Mouse (Mus musculus): ENCODE results near the gene Rasgef1b.

The Rasgef1b gene

GRCm38 (mm10) chr5:99296348-99296747 is 432.5 kb downstream of the Rasgef1b start:
- no peak for DNase-seq (ENCODE audit: low read depth, low spot score)

DNA sequence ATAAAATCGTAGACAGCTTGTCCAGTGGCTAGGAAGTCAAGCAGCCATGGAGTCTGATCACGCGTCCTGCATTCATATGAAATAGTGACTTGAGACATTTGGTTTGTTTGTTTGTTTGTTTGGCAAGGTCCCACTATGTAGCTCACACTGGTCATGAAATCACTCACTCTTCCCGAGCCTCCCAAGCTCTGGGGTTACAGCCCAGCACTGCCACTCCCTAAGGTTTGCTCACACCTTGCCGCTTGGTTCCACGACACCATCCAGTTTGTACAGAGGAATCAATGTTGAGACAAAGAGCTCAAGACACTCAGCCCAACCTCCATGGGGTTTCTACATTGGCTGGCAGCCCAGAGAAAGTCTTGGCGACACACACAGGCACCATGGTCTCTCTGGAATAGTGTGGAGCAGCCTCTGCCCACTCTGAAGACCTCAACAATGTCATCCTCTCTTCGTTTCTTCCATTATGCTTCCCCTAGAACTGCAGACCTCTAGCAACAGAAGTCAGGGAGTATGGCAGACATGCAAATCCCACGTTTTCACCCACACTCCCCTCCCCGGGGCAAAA is 436.5 kb downstream of the Rasgef1b start:
- no peak for DNase-seq (ENCODE audit: low read depth, low spot score)

DNA sequence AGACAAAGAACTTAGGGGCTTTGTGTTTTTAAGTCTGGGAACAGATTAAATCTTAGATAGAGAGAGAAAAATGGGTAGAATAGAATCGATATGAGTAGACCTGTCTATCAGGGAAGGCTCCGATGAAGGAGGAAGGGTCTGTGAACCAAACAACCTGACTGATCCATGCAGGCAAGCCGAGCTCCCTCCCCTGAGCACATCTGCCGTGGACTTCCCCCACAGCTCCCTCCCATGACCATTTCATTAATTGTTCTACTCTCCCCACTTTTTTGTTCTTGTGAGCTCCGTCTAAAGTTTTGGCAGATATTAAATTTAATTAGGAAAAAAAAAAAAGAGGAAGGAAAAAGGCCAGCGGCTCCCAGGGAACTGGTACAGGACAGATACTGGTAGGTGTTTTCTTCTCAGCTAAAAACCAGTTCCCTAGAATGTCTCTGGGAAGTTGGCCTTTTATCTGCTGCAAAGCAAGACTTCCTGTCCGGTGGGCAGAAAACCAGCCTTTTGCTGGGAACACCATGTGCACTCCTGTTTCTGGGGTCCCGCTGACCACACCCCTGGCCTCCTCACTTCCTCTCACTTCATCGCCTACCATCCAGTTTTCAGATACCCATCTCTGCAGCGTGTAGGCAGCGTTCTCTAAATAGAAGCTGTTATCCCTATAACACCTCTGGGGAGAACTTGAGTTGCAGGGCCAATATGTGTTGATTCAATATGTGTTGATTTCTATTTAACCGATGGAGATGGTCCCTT is 437.6 kb downstream of the Rasgef1b start:
- no peak for DNase-seq (ENCODE audit: low read depth, low spot score)

- no peak for DNase-seq (ENCODE audit: low read depth, low spot score)
Observed at GRCm38 (mm10) chr5:99288262-99288661, 440.6 kb downstream of the Rasgef1b start.

DNA sequence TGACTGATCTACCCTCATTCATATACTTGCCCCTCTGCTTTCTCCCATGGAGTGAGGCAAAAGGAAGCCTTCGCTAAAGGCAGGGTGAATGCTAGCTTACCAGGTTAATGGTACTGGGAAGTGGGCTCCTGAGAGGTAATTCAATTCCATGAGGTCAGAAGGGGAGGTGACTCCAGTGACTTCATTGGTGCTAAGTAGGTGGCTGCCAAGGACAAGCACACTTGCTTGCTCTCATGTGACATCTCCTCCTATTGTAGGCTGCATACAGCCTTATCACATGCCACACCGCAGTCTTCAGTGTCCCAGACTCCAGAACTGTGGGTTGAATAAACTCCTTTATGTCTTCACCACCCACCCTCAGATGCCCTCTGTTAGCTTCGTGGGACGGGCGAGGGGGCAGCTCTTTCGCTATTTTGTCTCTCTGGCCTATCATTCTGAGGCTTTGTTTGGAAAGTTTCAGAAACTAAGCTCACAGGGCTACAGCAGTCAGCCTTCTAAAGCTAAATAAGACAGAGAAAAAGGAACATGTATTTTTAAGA is 441.1 kb downstream of the Rasgef1b start:
- no peak for DNase-seq (ENCODE audit: low read depth, low spot score)

GRCm38 (mm10) chr5:99286575-99286974 is 442.3 kb downstream of the Rasgef1b start:
- DNase-seq (ENCODE audit: low read depth, low spot score): no peak

DNA sequence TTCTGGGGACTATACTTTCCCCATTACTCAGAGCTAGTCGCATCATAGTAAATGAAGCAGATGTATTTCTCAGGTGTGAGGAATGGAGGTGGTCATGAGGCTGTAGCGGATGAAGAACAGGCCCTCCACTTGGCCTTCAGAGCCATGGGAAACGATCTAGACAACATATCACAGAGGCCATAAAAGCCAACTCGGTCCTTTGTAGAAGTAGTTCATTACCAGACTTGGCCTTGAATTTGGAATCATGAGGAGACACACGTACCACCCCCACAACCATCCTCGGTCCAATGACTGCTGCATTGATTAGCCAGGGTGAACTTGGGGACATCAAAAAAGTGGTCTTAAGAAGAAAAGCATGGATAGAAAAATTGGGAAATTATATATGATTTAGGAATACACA is 442.8 kb downstream of the Rasgef1b start:
- DNase-seq (ENCODE audit: low read depth, low spot score): no peak

- no peak for DNase-seq (ENCODE audit: low read depth, low spot score)
Observed at GRCm38 (mm10) chr5:99284369-99284768, 444.5 kb downstream of the Rasgef1b start.

GRCm38 (mm10) chr5:99283636-99284035 is 445.2 kb downstream of the Rasgef1b start:
- DNase-seq (ENCODE audit: low read depth, low spot score): no peak

- peak; percentile 36 for DNase-seq (ENCODE audit: low read depth, low spot score)
Observed at GRCm38 (mm10) chr5:99280536-99280935, 448.3 kb downstream of the Rasgef1b start.

- peak; percentile 17 for DNase-seq (ENCODE audit: low read depth, low spot score)
Observed at GRCm38 (mm10) chr5:99279016-99279757, 449.7 kb downstream of the Rasgef1b start.

GRCm38 (mm10) chr5:99278364-99278763 is 450.5 kb downstream of the Rasgef1b start:
- no peak for DNase-seq (ENCODE audit: low read depth, low spot score)

- no peak for DNase-seq (ENCODE audit: low read depth, low spot score)
Observed at GRCm38 (mm10) chr5:99277536-99277935, 451.3 kb downstream of the Rasgef1b start.

GRCm38 (mm10) chr5:99274119-99274563 is 454.7 kb downstream of the Rasgef1b start:
- DNase-seq (ENCODE audit: low read depth, low spot score): no peak

DNA sequence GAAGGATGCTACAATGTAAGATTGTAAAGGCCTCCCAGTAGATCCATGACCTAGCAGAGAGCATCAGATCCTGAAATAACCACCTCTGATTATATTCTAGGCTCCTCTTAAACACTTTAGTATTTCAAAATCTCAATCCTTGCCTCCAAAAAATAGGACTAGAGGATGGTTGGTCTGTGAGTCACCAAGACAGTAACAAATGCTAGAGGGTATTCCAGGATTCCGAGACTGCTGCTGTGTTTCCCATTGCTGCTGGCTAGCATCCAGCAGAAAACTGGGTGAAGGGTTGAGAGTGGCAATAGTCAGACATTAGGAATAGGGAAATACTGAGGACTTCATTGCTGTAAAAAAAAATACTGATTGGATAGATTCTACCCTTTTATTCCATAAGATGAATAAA is 457.3 kb downstream of the Rasgef1b start:
- DNase-seq (ENCODE audit: low read depth, low spot score): no peak

DNA sequence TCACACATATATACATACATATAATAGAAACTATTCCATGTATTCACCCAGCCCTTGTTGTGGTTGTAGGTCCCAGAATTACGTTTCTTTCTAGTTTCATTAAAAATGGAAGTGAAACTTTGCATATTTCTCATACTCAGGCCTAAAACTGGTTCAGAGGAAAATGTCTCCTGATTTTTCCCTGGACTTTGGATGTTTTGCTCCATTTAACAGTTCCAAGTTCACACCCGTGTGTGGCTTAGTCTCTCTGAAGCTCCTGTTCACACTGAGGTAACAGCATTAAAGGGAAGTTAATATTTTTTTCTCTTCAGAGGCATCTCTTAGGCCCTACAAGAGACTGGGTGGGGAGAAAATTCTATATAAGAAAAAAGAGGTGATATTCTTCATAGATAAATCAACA is 459.7 kb downstream of the Rasgef1b start:
- no peak for DNase-seq (ENCODE audit: low read depth, low spot score)

- no peak for DNase-seq (ENCODE audit: low read depth, low spot score)
Observed at GRCm38 (mm10) chr5:99267338-99267737, 461.5 kb downstream of the Rasgef1b start.

- DNase-seq (ENCODE audit: low read depth, low spot score): no peak
Observed at GRCm38 (mm10) chr5:99266301-99266700, 462.6 kb downstream of the Rasgef1b start.

GRCm38 (mm10) chr5:99262197-99262920 is 466.5 kb downstream of the Rasgef1b start:
- no peak for DNase-seq (ENCODE audit: low read depth, low spot score)

- no peak for DNase-seq (ENCODE audit: low read depth, low spot score)
Observed at GRCm38 (mm10) chr5:99261121-99261724, 467.6 kb downstream of the Rasgef1b start.

- DNase-seq (ENCODE audit: low read depth, low spot score): no peak
Observed at GRCm38 (mm10) chr5:99258003-99258500, 470.8 kb downstream of the Rasgef1b start.
